Mouse (Mus musculus): ENCODE measurements at regions not wholly inside any gene's neighbourhood (a gene's known extent, or its start where the extent isn't known, plus 50 kb on each side); places are given as distances from the start of the nearest gene placed in this dataset.

DNA sequence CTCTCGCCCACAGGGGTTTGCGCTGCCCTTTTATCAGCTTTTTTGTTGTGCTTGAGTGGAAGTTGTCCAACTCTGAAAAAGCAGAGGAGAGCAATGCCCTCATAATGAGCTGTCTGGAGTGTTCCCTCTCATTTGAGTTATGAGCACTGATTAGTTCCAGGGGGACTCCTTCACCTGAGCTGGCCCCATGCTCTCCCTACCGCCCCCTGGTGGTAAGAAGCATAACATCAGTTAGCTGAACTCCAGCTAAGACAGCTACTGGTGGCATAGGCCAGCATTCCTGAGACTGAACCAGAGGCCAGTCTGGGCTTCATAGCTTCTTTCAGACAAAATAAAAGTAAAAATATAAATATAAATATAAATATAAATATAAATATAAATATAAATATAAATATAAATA, 92.9 kb downstream of the Nptx2 start:
- TF ChIP-seq CTCF (conservative IDR thresholded peaks at IDR 0.05; ENCODE audit: low read length): peak; percentile 59
- no peak for TF ChIP-seq NANOG (IDR thresholded peaks at IDR 0.05; ENCODE audit: borderline replicate concordance, low read length)

All from E14TG2a.4 (cell line).